ENCODE assay signal across 18 mouse cellular contexts in the genomic region with DNA sequence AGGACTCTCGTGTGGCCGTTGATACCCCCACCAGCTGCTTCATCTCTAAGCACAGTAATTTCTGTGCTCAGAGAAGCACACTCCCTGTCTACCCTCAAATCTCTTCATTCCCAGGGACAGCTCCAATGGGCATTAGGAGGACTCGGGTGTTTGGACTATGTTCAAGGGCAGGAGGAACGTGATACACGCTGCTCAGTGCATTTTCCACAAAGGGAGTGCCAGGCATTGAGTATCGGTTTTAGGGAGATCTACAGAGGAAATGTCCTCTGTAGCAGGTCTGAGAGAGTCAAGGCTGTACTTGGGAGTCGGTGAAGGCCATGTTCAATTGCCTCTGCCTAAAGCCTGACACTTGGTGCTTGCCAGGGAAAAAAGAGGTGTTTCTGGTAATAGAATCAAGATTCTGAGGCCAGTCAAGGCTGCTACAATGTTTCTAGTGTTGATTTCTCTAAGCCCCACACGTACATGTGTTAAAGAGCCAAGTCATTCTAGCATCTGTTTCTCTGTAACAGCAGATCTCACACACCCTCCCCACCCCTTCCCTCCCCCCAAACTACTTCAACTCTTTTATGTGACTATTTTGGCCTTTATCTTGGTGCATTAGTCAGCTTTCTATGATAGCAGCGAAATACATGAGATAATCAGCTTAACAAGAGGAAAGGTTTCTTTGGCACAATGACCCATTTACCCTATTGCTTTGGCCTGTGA. TPM values are rescaled to one million over a fixed set of nuclear protein-coding genes. Genes with fewer than 3 reads are reported as not detected.
A peak's percentile ranks its signal among the peaks of the same experiment; 100 is the strongest.
DNase-seq lines count a peak whose midpoint lies in the region; ATAC-seq and TF ChIP-seq lines count a peak whose summit lies in the region.
"Had no signal": no experiment of that assay in that cellular context is flagged by ENCODE, and none has a peak within 500 bp of the region (broad histone marks: within the 10 kb centered on the region; RNA-seq: fewer than 3 reads in every experiment).

No protein-coding gene starts in this region.

- no peaks in the 10 kb centered on the region for H3K36me3 ChIP-seq in intestine, postnatal 0 days (ENCODE audit: control insufficient read depth, insufficient read depth)
- H3K36me3 ChIP-seq: embryonic facial prominence, embryonic 12.5 days; forebrain, embryonic 12.5 days; hindbrain, embryonic 10.5 days; kidney, embryonic 15.5 days; midbrain, embryonic 10.5 days had no signal

- no peaks in the 10 kb centered on the region for H3K4me1 ChIP-seq in intestine, postnatal 0 days (replicated peaks; ENCODE audit: control insufficient read depth, insufficient read depth, low read length)

- H3K4me2 ChIP-seq in intestine, postnatal 0 days (replicated peaks; ENCODE audit: low read depth): no peak overlapping the region
- H3K4me2 ChIP-seq: embryonic facial prominence, embryonic 12.5 days; forebrain, embryonic 12.5 days; kidney, embryonic 15.5 days had no signal

- H3K27me3 ChIP-seq in intestine, postnatal 0 days (replicated peaks; ENCODE audit: control insufficient read depth, insufficient read depth, low read length): no peaks in the 10 kb centered on the region
- H3K27me3 ChIP-seq: embryonic facial prominence, embryonic 12.5 days; forebrain, embryonic 12.5 days; kidney, embryonic 15.5 days had no signal

- no peak overlapping the region for H3K9ac ChIP-seq in intestine, postnatal 0 days (ENCODE audit: low read depth, low read length)
- H3K9ac ChIP-seq: embryonic facial prominence, embryonic 12.5 days; forebrain, embryonic 12.5 days; kidney, embryonic 15.5 days had no signal

- DNase-seq in adrenal gland, adult 8-10 months: peak; percentile 50
- DNase-seq in adrenal gland, adult 18-20 months (ENCODE audit: low spot score in 2 of 2): no peak
- peak; percentile 61 for DNase-seq in ovary, adult 18-20 months (ENCODE audit: low spot score)
- no peak for DNase-seq in ovary, postnatal 14 days (ENCODE audit: low spot score)
- DNase-seq in right cerebral cortex, postnatal 25 days: no peak
- DNase-seq: cerebellum, adult 2 months; gastrocnemius, postnatal 14 days; heart, adult 2 months; lung, postnatal 14 days; thymus, postnatal 25 days had no signal

- no peak overlapping the region for H3K4me3 ChIP-seq in intestine, postnatal 0 days (ENCODE audit: low read depth, low read length)
- H3K4me3 ChIP-seq: embryonic facial prominence, embryonic 12.5 days; forebrain, embryonic 12.5 days; heart, adult 2 months; hindbrain, embryonic 10.5 days; kidney, embryonic 15.5 days; midbrain, embryonic 10.5 days had no signal

- ATAC-seq in megakaryocyte progenitor cell, adult 5-6 weeks (replicated peaks; ENCODE audit: poor library complexity): peak; percentile 58
- ATAC-seq in intestine, postnatal 0 days: no peak
- ATAC-seq: inflammation-experienced regulatory T-cells, adult 6 months had no signal

- TF ChIP-seq CTCF in intestine, postnatal 0 days (IDR thresholded peaks at IDR 0.05; ENCODE audit: low read depth): no peak

- H3K9me3 ChIP-seq in intestine, postnatal 0 days (ENCODE audit: control insufficient read depth): no peaks in the 10 kb centered on the region
- H3K9me3 ChIP-seq: embryonic facial prominence, embryonic 12.5 days; forebrain, embryonic 12.5 days; hindbrain, embryonic 10.5 days; kidney, embryonic 15.5 days; midbrain, embryonic 10.5 days had no signal

- no peak overlapping the region for H3K27ac ChIP-seq in intestine, postnatal 0 days (ENCODE audit: low read depth, low read length)
- H3K27ac ChIP-seq: embryonic facial prominence, embryonic 12.5 days; forebrain, embryonic 12.5 days; heart, adult 2 months; hindbrain, embryonic 10.5 days; kidney, embryonic 15.5 days; midbrain, embryonic 10.5 days had no signal

- WGBS in intestine, postnatal 0 days: 62% methylated on average over 9 of the region's 9 CpGs

RNA-seq across cellular contexts. Expression of a gene that starts 37.8 kb away (rescaled TPM):
- total RNA-seq in adrenal gland, adult 8-10 months (2022): 1 to 10 TPM; 8.0 to 9.9 (median 8.6) TPM
- 1 to 10 TPM; 3.5 to 4.3 TPM for total RNA-seq in adrenal gland, adult 18-20 months (2021)
- total RNA-seq in megakaryocyte progenitor cell, adult 5-6 weeks (2015): 2.4 and 3.1 TPM in 2 replicates
- total RNA-seq in megakaryocyte progenitor cell, adult 5-6 weeks (2017): 3.0 and 3.2 TPM in 2 replicates
- polyA plus RNA-seq in intestine, postnatal 0 days (2015; fragmentation: Nextera tagmentation; extraction: Ambion mirVana): 3.0 and 3.7 TPM in 2 replicates

Comparison
In these comparisons a context has a peak if more than half of its experiments do, and no peak if none do; other contexts are left out.
1. DNase-seq: peak in adrenal gland, adult 8-10 months (single experiment) and ovary, adult 18-20 months (single experiment); none in adrenal gland, adult 18-20 months (0 of 2), ovary, postnatal 14 days (single experiment) and right cerebral cortex, postnatal 25 days (single experiment).